Mouse (Mus musculus) layer of hippocampus, postnatal 10 days (tissue): ENCODE measurements at regions not wholly inside any gene's neighbourhood (a gene's known extent, or its start where the extent isn't known, plus 50 kb on each side); places are given as distances from the start of the nearest gene placed in this dataset.

ENCODE experiments used
- DNase-seq, 2 experiments: peaks; one replicate each; pipeline ENCODE4 v3.0.0; 2021; ENCODE audit warnings: low spot score in 2 of 2

- DNase-seq = no peak
Observed at GRCm38 (mm10) chr2:137457061-137457753, 340.8 kb upstream of the Jag1 start.

- no peak for DNase-seq
Observed at GRCm38 (mm10) chr2:137456436-137456835, 340.0 kb upstream of the Jag1 start.

DNA sequence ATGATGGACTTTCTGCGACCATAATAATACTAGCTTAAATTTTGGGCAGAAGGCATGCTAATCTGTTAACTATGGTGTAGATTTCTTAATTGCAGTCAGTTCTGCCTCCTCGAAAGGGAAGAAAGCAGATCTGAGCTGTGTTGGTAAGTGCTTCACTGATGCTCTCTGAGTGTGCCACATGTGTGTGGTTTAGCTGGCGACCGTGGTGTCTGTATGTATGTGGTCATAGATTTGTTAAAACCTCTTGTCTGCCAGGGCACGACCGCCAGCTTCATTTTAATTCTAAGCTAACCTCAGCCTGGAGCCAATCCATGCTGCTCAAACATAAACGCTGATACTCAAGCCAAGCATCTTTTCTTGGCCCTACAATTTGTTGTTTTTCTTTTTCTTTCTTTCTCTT, 330.5 kb upstream of the Jag1 start:
- DNase-seq = no peak

GRCm38 (mm10) chr2:137437741-137438140, 321.3 kb upstream of the Jag1 start:
- DNase-seq = no peak

DNA sequence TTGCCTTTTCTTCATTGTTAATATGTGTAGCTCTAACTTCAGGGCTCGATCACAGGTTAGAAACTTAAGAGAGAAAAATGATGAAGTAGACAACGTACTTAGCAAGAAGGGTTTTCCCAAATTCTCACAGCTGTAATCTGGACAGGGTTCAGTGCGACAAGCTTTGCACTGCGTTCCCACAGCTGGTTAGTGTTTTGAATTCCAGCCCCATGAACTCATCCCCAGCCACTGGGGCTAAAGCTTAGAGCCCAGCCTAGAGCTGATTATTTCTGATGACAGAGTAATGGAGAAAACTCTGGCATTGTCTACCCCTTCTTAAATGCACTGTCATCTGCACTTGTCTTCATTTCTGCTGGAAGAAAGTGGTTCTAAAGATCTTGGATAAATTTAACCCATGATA, 319.7 kb upstream of the Jag1 start:
- no peak for DNase-seq

DNA sequence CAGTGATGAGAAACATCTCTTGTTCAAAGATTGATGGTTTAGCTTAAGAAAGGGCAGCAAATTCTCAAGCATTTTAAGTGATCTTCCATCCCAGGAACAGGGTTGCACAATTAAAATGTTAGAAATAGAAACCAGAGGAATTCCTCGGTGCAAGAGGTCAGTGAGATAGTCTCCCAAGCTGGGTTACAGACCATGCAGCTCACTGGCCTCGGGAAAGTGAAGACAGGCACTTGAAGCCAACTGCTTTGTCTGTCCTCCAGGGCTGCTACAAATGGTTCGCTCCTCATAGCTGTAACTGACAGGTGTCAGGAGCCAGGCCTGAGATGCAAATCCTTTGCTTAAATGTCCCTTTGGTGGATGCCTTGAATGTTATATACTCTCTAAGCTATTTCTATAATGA, 306.2 kb upstream of the Jag1 start:
- DNase-seq = no peak

DNA sequence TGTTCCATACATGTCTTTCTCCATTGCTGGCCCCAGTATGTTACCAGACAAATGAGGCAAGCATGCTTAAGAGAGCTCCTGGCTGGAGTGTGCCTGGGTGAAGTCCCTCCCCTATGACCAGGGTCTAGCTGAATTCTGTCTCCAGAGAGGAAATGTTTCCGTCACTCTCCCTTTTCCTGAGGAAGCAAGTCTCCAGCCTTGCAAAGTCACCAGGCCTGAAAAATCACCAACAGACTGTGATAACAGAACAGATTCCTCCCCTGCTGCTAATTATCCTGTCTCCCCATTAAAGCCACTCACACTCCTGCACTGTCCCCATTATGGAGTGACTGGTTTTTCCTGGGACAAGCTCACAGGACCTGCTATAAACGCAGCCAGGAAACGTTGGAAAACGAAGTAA, 303.2 kb upstream of the Jag1 start:
- no peak for DNase-seq

DNA sequence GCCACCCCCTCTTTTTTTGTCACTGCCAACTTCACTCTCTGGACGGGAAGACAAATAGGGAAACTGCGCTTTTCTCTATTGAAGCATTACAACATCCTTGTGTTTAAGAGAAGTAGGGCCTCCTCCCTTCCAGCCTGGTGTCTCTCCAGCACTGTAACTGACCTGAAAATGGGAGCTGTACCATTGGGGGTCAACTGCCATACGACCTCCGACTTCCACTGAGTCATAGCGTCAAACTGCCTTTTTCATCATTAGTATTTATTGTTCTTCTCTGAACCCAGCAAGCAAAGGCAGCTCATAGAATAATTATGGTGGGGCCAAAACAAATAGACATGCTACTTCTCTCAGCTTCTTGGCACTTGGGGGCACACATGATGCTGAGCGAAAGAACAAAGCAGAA, 301.2 kb upstream of the Jag1 start:
- no peak for DNase-seq

DNA sequence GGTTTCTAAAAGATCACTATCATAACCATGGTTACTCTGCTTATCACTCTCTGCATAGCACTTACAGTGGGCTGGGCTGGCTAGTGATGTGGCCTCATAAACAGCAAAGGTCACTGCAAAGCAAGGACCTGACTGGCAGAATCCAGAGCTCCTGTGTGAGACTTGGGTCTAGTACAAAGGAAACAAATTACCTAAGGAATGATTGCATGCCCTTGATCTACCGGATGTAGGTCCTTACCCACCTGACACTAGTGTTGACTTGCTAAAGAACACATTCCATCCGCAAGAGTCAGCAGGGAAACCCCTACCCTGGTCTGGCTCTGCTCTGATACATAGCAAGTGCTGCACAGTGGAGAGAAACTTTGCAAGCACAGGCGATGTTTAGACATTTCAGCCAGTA, 297.0 kb upstream of the Jag1 start:
- no peak for DNase-seq

- no peak for DNase-seq
Observed at GRCm38 (mm10) chr2:137409611-137410010, 293.2 kb upstream of the Jag1 start.

- no peak for DNase-seq
Observed at GRCm38 (mm10) chr2:137408294-137408693, 291.9 kb upstream of the Jag1 start.

DNA sequence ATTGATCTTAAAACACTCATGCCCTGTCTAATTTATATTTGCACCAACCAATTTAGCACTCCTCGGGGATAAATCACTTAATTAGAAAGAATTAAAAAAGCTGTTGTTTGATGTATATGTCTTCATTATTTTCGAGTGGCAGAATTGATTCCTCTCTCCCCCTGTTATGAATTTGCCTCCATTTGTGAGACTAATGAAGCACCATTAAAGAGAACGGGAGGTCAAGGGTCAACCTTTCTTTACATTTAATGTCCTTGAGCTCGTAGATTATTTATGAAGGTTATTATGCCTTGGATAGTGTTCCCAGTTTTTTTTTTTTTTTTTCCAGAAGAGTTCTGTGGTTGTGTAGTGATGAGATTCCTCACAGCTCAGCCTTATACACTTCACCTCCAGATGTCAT, 277.0 kb upstream of the Jag1 start:
- no peak for DNase-seq

DNA sequence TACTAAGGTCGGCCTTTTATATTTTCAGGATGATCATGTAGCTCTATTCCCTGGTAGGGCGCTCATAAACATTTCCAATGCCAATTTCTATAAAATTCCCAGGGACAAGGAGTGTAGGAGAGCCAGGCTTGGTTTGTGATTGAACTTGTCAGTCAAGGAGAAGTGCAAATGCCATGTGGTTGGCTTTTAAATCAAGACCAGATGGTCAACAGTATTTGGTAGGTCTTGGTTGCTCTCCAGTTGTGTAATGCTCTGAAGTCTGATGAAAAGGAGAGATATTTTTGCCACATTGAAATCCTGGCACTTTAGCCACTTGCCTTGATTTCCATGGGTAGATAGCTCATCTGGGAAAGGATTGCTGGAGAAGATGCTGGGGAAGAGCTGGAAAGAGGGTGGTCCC, 263.4 kb upstream of the Jag1 start:
- DNase-seq = no peak

- DNase-seq = no peak
Observed at GRCm38 (mm10) chr2:137375346-137375745, 258.9 kb upstream of the Jag1 start.

DNA sequence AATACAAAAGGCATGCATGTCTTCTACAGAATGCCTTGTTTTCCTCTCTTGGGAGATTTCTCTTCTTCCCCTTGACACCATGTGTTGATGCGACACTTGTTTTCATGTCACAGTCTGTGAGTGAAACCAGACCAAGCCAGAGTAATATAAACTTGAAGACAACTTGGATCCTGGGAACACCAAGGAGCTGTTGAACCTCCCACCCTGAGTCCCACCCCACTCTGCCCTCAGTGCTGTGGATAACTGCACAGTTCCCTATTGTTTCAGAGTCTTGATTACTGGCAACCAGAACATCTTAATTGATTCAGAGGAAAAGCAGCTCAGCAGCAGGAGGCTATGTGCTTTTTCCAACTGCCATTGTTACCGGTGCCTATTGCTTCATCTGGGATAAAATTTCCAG, 254.6 kb upstream of the Jag1 start:
- no peak for DNase-seq

DNA sequence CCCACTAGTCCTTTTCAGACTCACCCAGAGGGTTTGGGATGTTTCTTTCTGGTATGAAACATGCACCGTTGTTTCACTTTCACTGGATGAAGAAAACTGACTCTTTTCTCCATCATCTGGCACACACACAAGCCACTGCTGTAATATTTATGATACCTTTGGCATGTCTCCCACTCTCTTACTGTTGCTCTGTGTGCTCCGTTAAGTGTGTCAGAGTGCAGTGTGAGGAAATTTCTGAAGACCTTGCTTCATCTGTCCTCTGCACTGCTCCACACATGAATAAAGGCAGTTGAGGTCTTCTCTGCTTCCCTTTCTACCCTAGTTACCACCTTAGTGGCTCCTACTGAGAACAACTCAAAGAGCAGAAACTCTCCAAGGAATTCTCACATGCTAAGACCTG, 246.6 kb upstream of the Jag1 start:
- no peak for DNase-seq

- peak in 1 of 2 experiments; percentile 12 for DNase-seq
Observed at GRCm38 (mm10) chr2:137357181-137357738, 240.8 kb upstream of the Jag1 start.

DNA sequence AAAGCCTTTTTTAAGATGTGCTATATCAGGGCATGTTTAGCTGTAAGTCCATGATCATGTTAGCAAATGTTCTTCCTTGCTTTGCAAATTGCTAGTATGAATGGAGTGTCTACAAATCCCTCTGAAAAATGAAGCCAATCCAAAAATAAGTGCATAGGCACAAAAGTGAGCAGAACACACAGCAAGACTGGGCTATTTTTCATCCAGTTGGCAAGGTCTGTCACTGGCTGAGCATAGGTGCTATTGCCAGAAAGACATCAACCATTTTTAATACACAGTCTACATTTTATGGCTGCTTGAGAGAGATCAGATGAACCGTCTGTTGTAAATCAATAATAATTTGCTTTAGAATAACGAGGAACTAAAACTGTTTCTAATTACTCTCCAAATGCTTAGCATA, 227.3 kb upstream of the Jag1 start:
- no peak for DNase-seq

DNA sequence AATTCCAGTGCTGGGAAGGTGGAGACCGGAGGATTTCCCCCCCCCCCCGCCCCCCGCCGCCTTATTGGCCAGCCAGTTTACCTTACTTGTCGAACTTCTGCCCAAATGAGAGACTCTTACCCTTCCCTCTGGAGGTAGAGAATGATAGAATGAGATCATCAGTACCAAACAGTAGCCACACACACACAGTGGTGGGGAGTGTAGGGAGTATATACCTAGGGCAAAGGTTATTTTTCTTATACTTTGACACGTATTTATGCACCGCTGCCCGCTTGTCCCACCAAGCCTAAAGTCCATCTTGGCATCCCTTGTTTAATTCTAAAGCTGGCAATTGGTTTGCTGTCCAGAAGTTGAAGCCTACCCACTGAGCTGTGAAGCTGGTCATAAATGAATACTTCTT, 213.6 kb upstream of the Jag1 start:
- DNase-seq = no peak

- DNase-seq = no peak
Observed at GRCm38 (mm10) chr2:137323445-137323844, 207.0 kb upstream of the Jag1 start.

GRCm38 (mm10) chr2:137310511-137310910, 194.1 kb upstream of the Jag1 start:
- peak in 1 of 2 experiments; percentile 13 for DNase-seq

DNA sequence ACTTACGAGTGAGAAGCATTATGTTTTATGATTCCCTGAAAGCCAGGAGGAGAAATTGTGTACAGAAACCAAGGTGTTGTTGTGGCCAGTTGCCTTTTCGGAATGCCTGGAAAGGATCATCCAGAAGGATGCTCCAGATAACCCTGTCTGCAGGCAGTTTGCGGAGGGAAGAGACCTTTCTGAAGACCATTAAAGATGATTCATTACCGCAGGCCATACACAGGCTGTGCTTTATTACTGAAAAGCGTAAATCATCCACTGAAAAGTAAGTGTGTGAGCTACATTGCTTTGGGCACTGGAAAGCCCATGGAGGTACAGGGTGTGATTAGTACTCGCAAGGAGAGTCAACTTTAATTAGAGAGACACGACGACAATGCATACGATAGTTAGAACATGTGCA, 191.7 kb upstream of the Jag1 start:
- no peak for DNase-seq

DNA sequence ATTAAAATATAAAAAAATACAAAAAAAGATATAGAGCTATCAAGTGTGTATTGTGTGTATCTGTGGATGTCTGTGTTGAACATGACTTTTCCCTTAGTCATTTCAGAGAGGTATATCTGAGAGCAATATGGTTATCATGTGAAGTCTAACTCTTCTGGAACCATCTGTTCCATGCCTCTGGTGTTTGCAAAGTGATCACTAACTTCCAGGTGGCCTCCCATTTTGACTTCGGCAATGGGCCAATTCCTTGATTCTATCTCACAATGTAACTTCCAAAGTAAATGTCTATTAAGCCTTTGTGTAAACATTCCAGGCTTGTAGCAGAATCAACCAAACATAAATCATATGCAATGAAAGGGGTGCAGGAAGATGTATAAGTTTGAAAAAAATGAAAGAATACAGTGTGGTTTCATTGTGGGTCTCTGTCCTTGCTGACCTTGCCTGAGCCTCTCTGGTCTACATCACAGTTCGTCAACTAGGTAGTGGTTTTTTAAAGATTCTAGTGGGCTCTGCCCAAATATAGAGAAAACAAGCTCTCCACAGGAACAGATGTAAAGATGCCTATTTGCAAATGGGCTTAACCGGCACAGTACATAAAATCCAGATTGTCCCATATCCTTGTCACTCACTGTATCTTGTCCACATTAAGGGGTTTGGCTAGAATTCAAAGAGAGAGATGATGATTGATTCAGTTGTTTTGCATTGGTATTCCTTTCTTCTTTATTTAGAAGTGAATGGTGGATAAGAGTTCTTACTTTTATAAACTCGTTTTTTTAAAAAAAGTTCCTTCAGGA, 185.2 kb upstream of the Jag1 start:
- no peak for DNase-seq
